Mouse (Mus musculus): ENCODE results near the gene Sirpb1b. TPM values are rescaled to one million over a fixed set of nuclear protein-coding genes. Genes with fewer than 3 reads are reported as not detected.

Gene Sirpb1b
- not detected for polyA plus RNA-seq (2017; shearing (Covaris generic))

DNA sequence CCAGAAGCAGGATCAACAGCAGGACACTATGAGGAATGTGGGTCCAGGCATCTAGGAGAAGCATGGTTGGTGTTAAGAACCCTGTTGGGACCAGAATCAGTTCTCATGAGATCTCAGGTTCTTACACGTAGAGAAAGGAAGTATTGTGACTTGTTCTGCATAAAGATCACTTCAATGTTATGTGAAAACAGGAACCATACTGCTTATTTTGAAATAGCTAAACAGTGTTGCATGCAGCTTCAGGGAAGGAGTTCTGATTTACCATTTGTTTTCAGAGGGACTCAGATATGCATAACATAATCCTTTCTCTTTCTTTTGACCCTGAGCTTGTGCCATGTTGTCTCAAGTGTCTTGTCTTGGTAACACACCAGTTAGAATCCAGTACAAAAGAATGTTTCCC, at the start of gene Sirpb1b:
Gene Sirpb1b, minus strand, starts transcription at position 179 of the 400 bp plus-strand sequence.

Other genes starting within 250 kb of the Sirpb1b start
- not detected for gene Gm9733, start 242.8 kb downstream of the Sirpb1b start, polyA plus RNA-seq (2017; shearing (Covaris generic))
- 0.91 TPM for gene Sirpb1a, start 148.5 kb downstream of the Sirpb1b start, polyA plus RNA-seq (2017; shearing (Covaris generic))

All from inflammation-experienced regulatory T-cells, adult 16 weeks (primary cell).